Mouse (Mus musculus): ENCODE measurements around the gene Ptpn9. TPM values are rescaled to one million over a fixed set of nuclear protein-coding genes. Genes with fewer than 3 reads are reported as not detected.
"Not testable (repeated sequence)": the region's sequence is repeated elsewhere in the genome, so short reads cannot be mapped to it uniquely, and the experiment has no call there.

The Ptpn9 gene
- 52.1 and 53.5 TPM in 2 replicates for total RNA-seq (2014; rRNA removed)
- polyA plus RNA-seq (2015; fragmentation: Nextera tagmentation; extraction: Ambion mirVana) = 22.5 and 23.0 TPM in 2 replicates

DNA sequence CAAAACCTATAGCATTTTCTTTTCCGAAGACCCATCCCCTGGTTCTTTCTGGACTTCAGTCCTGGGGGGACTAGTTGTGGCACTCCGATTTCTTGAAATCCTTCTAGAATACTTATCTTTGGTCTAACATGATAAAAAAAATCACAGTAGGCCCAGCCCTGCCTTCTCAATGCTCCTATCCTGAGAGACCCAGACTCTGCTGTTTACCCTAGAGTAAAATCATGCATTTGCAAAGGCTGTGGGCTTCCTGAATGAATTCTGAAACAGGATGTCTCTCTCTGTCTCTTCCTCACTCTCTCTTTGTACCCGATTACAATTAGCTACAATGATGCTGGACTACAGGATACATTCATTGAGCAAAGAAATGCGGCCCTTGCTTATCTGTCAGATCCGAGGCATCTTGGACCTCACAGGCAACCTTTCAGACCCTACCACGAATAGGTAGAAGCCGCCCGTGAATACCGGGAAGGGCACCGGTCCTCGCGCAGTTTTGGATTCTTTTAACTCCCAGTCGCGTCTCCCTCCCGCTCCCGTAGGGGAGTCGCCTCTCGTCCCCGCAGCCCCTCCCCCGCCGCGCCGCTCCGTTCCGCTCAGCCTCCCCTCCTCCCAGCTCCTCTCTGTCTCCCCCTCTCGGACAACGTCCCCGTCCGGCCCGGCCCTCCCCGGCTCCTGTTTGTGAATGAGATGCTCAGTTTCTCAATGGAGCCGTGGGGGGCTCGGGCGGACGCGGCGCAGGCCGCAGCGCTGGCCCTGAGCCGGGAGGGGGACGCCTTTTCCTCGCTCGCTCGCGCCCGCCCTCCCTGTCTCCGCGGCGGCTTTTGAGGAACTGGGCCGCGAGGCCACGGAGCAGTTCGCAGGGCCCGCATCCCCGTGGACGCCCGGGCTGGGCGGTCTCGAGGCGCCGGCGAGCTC lies at the start of gene Ptpn9:
Gene Ptpn9 (plus strand): TSS at position 638 of the 912 bp plus-strand sequence.
- Histone ChIP-seq H3K9me3 (ENCODE audit: low read length) (no peaks in the 10 kb centered on the region), H3K36me3 (ENCODE audit: insufficient read depth, low read length) (no peaks in the 10 kb centered on the region), H3K4me1 (ENCODE audit: insufficient read depth, low read length) (peaks cover 3% of the 10 kb centered on the region; the same call in 1 of the 2 replicates), H3K27me3 (ENCODE audit: insufficient read depth, low read length) (no peaks in the 10 kb centered on the region), H3K27ac (peak within 1 kb of the TSS; percentile 97), H3K4me3 (ENCODE audit: low read length) (peak within 1 kb of the TSS; percentile 88), H3K9ac (replicated peaks; ENCODE audit: low read length) (peak within 1 kb of the TSS; percentile 94), H3K4me2 (ENCODE audit: low read depth, low read length) (peak within 1 kb of the TSS; percentile 76)
- ATAC-seq = peak; percentile 96
- 4% methylated on average over 62 of the region's 62 CpGs for WGBS
- TF ChIP-seq CTCF (IDR thresholded peaks at IDR 0.05; ENCODE audit: low read depth) = peak; percentile 69
- DNase-seq (ENCODE audit: low spot score) = peak; percentile 94

- ATAC-seq; H3K9ac ChIP-seq (replicated peaks; ENCODE audit: low read length); H3K27me3 ChIP-seq (ENCODE audit: insufficient read depth, low read length); H3K4me3 ChIP-seq (ENCODE audit: low read length); H3K4me1 ChIP-seq (ENCODE audit: insufficient read depth, low read length); H3K36me3 ChIP-seq (ENCODE audit: insufficient read depth, low read length); H3K4me2 ChIP-seq (ENCODE audit: low read depth, low read length); H3K9me3 ChIP-seq (ENCODE audit: low read length); H3K27ac ChIP-seq: not testable (repeated sequence)
- peak; percentile 74 for DNase-seq (ENCODE audit: low spot score)
- TF ChIP-seq CTCF (IDR thresholded peaks at IDR 0.05; ENCODE audit: low read depth) = peak; percentile 78
- 27% methylated on average over 3 of the region's 3 CpGs for WGBS
Measured at GRCm38 (mm10) chr9:56947481-56947880, 47.2 kb upstream of the Ptpn9 start.

GRCm38 (mm10) chr9:56948699-56949098 lies 46.0 kb upstream of the Ptpn9 start:
- H3K36me3 ChIP-seq (ENCODE audit: insufficient read depth, low read length); DNase-seq (ENCODE audit: low spot score); H3K4me1 ChIP-seq (ENCODE audit: insufficient read depth, low read length); H3K4me2 ChIP-seq (ENCODE audit: low read depth, low read length); H3K27ac ChIP-seq; H3K9me3 ChIP-seq (ENCODE audit: low read length); ATAC-seq; H3K9ac ChIP-seq (replicated peaks; ENCODE audit: low read length); H3K4me3 ChIP-seq (ENCODE audit: low read length); H3K27me3 ChIP-seq (ENCODE audit: insufficient read depth, low read length): not testable (repeated sequence)
- 89% methylated on average over 5 of the region's 5 CpGs for WGBS

DNA sequence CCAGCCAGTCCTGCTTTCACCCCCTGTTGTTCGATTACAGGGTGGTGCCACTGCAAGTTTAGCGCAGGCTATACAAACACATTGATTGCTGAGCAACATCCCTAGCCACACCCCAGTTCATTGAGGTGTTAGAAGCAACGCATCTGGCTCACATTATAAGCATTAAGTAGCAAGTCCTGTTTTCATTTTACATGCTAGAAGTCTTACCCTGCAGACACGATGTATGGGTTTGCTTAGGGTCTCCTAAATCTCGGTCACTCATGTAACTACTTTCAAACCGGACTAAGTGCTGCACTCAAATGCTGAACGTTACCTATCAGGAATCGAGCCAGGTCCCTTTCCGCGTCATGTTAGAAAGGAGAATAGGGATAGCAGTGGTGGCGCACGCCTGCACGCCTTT lies 45.0 kb upstream of the Ptpn9 start:
- Histone ChIP-seq H3K27ac (0 out of 2 replicates have a peak overlapping the region, but pooled peaks have one; percentile 36), H3K4me3 (ENCODE audit: low read length) (peak overlapping the region; percentile 24), H3K4me2 (ENCODE audit: low read depth, low read length) (peak overlapping the region; percentile 77), H3K9me3 (ENCODE audit: low read length) (no peaks in the 10 kb centered on the region), H3K27me3 (ENCODE audit: insufficient read depth, low read length) (no peaks in the 10 kb centered on the region), H3K9ac (replicated peaks; ENCODE audit: low read length) (no peak overlapping the region; the same call in 1 of the 2 replicates), H3K4me1 (ENCODE audit: insufficient read depth, low read length) (peaks cover 9% of the 10 kb centered on the region; the same call in 1 of the 2 replicates), H3K36me3 (ENCODE audit: insufficient read depth, low read length) (no peaks in the 10 kb centered on the region)
- DNase-seq (ENCODE audit: low spot score) (no peak), ATAC-seq (no peak)
- 33% methylated on average over 13 of the region's 13 CpGs for WGBS
- TF ChIP-seq CTCF (IDR thresholded peaks at IDR 0.05; ENCODE audit: low read depth) = no peak

- DNase-seq (ENCODE audit: low spot score) (peak; percentile 99), ATAC-seq (peak; percentile 100)
- TF ChIP-seq CTCF (IDR thresholded peaks at IDR 0.05; ENCODE audit: low read depth) = 0 out of 2 replicates have a peak, but pooled peaks have one; percentile 2
- H3K4me3 ChIP-seq (ENCODE audit: low read length) = peak within 1 kb of the TSS; percentile 64
- H3K36me3 ChIP-seq (ENCODE audit: insufficient read depth, low read length) = no peaks in the 10 kb centered on the region
- H3K9ac ChIP-seq (replicated peaks; ENCODE audit: low read length) = peak within 1 kb of the TSS; percentile 59
- H3K4me1 ChIP-seq (ENCODE audit: insufficient read depth, low read length) = peaks cover 9% of the 10 kb centered on the region; the same call in 1 of the 2 replicates
- no peaks in the 10 kb centered on the region for H3K27me3 ChIP-seq (ENCODE audit: insufficient read depth, low read length)
- no peaks in the 10 kb centered on the region for H3K9me3 ChIP-seq (ENCODE audit: low read length)
- under 1% methylated on average over 50 of the region's 50 CpGs for WGBS
- peak within 1 kb of the TSS; percentile 67 for H3K27ac ChIP-seq
- H3K4me2 ChIP-seq (ENCODE audit: low read depth, low read length) = peak within 1 kb of the TSS; percentile 77
Measured at GRCm38 (mm10) chr9:56950414-56951400, 44.0 kb upstream of the Ptpn9 start, which contains the start of gene Snupn. Gene Snupn, plus strand, starts transcription at chr9:56950878.

DNA sequence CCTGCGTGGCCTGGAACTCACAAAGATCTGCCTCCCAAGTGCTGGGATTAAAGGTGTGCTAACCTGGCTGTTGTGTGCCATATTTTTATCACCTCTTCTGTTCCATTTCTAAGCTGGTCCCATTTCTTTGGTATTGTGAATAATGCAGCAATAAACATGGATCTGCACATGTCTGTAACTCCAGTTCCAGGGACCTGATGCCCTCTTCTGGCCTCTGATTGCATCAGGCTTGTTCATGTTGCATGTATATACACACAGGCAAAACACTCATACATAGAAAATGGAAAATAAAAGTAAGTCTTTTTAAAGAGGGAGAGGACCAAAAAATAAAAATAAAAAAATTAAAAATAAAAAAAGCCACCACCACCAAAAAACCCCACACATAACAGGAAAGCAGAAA lies 41.2 kb upstream of the Ptpn9 start:
- Histone ChIP-seq H3K9me3 (ENCODE audit: low read length) (no peaks in the 10 kb centered on the region), H3K27me3 (ENCODE audit: insufficient read depth, low read length) (no peaks in the 10 kb centered on the region), H3K4me3 (ENCODE audit: low read length) (no peak overlapping the region), H3K36me3 (ENCODE audit: insufficient read depth, low read length) (no peaks in the 10 kb centered on the region), H3K4me2 (ENCODE audit: low read depth, low read length) (no peak overlapping the region), H3K4me1 (ENCODE audit: insufficient read depth, low read length) (peaks cover 9% of the 10 kb centered on the region; the same call in 1 of the 2 replicates), H3K27ac (no peak overlapping the region), H3K9ac (replicated peaks; ENCODE audit: low read length) (no peak overlapping the region)
- DNase-seq (ENCODE audit: low spot score) = no peak
- TF ChIP-seq CTCF (IDR thresholded peaks at IDR 0.05; ENCODE audit: low read depth) = no peak; the same call in 1 of the 2 replicates
- ATAC-seq = no peak
- WGBS = 100% methylated on average over 1 of the region's 1 CpGs

Measured in hindbrain, postnatal 0 days (tissue).